In genomic region chr17:28177540-28178046, GRCm38 (mm10) we compare ENCODE assay signal across 8 mouse cellular contexts. TPM values are rescaled to one million over a fixed set of nuclear protein-coding genes. Genes with fewer than 3 reads are reported as not detected.
A peak's percentile ranks its signal among the peaks of the same experiment; 100 is the strongest.
DNase-seq lines count a peak whose midpoint lies in the region; ATAC-seq and TF ChIP-seq lines count a peak whose summit lies in the region.

No protein-coding gene starts in this region.

- in situ Hi-C loops in ES-E14 (cut with MboI; ENCODE audit: low sequenced_read_pairs in 2 of 2, unreplicated experiment in 2 of 2) = no loop called here

- no peaks in the 10 kb centered on the region for H3K27me3 ChIP-seq in forebrain, embryonic 10.5 days (ENCODE audit: poor library complexity, severe bottlenecking)
- no peaks in the 10 kb centered on the region for H3K27me3 ChIP-seq in midbrain, embryonic 11.5 days (ENCODE audit: control insufficient read depth, insufficient read depth, low read length)

- ATAC-seq in midbrain, embryonic 11.5 days (ENCODE audit: low FRiP score) = peak; percentile 82

- H3K9ac ChIP-seq in ES-E14 (ENCODE audit: insufficient read depth, low read depth, low read length, poor library complexity, severe bottlenecking) = peak overlapping the region; percentile 83
- H3K9ac ChIP-seq in midbrain, embryonic 11.5 days (ENCODE audit: low read length) = peak overlapping the region; percentile 95

- 13% methylated on average over 20 of the region's 22 CpGs for WGBS in forebrain, embryonic 10.5 days
- WGBS in midbrain, embryonic 11.5 days = 8% methylated on average over 22 of the region's 22 CpGs

- H3K4me3 ChIP-seq in ES-E14 (ENCODE audit: insufficient read depth in 1 of 2, low read depth in 1 of 2, low read length in 2 of 2, poor library complexity in 1 of 2, severe bottlenecking in 1 of 2) = peak overlapping the region; percentile 78 to 86
- peak overlapping the region; percentile 91 for H3K4me3 ChIP-seq in forebrain, embryonic 10.5 days
- H3K4me3 ChIP-seq in midbrain, embryonic 11.5 days (ENCODE audit: low read depth, low read length) = peak overlapping the region; percentile 81

- no peaks in the 10 kb centered on the region for H3K36me3 ChIP-seq in ES-E14 (ENCODE audit: control insufficient read depth, insufficient read depth, low read length, poor library complexity, severe bottlenecking)
- peaks cover 23% of the 10 kb centered on the region for H3K36me3 ChIP-seq in forebrain, embryonic 10.5 days (replicated peaks)
- H3K36me3 ChIP-seq in midbrain, embryonic 11.5 days (ENCODE audit: control insufficient read depth, insufficient read depth, low read length) = no peaks in the 10 kb centered on the region

- H3K9me3 ChIP-seq in ES-E14 (ENCODE audit: control insufficient read depth, insufficient read depth, low read depth, low read length) = no peaks in the 10 kb centered on the region
- no peaks in the 10 kb centered on the region for H3K9me3 ChIP-seq in forebrain, embryonic 10.5 days
- H3K9me3 ChIP-seq in midbrain, embryonic 11.5 days (ENCODE audit: control insufficient read depth, low read length) = no peaks in the 10 kb centered on the region

- peak overlapping the region; percentile 74 for H3K4me2 ChIP-seq in midbrain, embryonic 11.5 days

- intact Hi-C loops in gastrocnemius, postnatal 14 days (cut with DNase I; ENCODE audit: low total_unique reads) = no loop called here

- H3K4me1 ChIP-seq in ES-E14 (ENCODE audit: control insufficient read depth in 2 of 2, insufficient read depth in 2 of 2, low read length in 2 of 2, poor library complexity in 1 of 2) = peaks cover 10 to 40% of the 10 kb centered on the region in 2 experiments
- peaks cover 92% of the 10 kb centered on the region for H3K4me1 ChIP-seq in forebrain, embryonic 10.5 days
- peaks cover 23% of the 10 kb centered on the region for H3K4me1 ChIP-seq in midbrain, embryonic 11.5 days (ENCODE audit: control insufficient read depth, insufficient read depth, low read length)

- H3K27ac ChIP-seq in ES-E14 (ENCODE audit: insufficient read depth, low read depth, low read length, poor library complexity, severe bottlenecking) = peak overlapping the region; percentile 13
- H3K27ac ChIP-seq in forebrain, embryonic 10.5 days = peak overlapping the region; percentile 99
- peak overlapping the region; percentile 91 for H3K27ac ChIP-seq in midbrain, embryonic 11.5 days (ENCODE audit: low read depth, low read length)

- peak; percentile 69 for DNase-seq in gastrocnemius, postnatal 14 days
- DNase-seq in gastrocnemius, adult 8-10 months (ENCODE audit: low spot score in 2 of 2) = no peak
- peak; percentile 56 for DNase-seq in ES-E14 (ENCODE audit: low read depth, low spot score)
- peak; percentile 77 for DNase-seq in forebrain, embryonic 10.5 days (ENCODE audit: extremely low spot score, low spot score)
- DNase-seq in kidney, postnatal 36 days = peak; percentile 49 to 72
- no peak for DNase-seq in midbrain, embryonic 11.5 days (ENCODE audit: low spot score, missing footprints)
- DNase-seq in frontal cortex, adult 2 months (ENCODE audit: extremely low spot score in 1 of 2, low spot score in 1 of 2) = no peak
- DNase-seq in adrenal gland, postnatal 10 days = no peak

TF ChIP-seq in ES-E14, 5 proteins besides CTCF, POLR2A, EP300 and RAD21:
- TF ChIP-seq MAFK (IDR thresholded peaks at IDR 0.05; ENCODE audit: insufficient read depth, low read depth, low read length) = no peak
- TF ChIP-seq CHD2 (IDR thresholded peaks at IDR 0.05; ENCODE audit: low read depth, low read length) = no peak
- TF ChIP-seq ZC3H11A (IDR thresholded peaks at IDR 0.05; ENCODE audit: borderline replicate concordance, low read depth, low read length) = no peak
- no peak for TF ChIP-seq ZNF384 (IDR thresholded peaks at IDR 0.05; ENCODE audit: low read depth, low read length)
- TF ChIP-seq HCFC1 (IDR thresholded peaks at IDR 0.05; ENCODE audit: borderline replicate concordance, insufficient read depth, low read length) = no peak

RNA-seq across cellular contexts. Expression of gene Zfp523, which starts 0.7 kb away (rescaled TPM):
- 10 to 100 TPM; 14.4 to 16.2 TPM for total RNA-seq in gastrocnemius, postnatal 14 days (2021)
- total RNA-seq in gastrocnemius, adult 8-10 months (2022) = 10 to 100 TPM; 13.0 to 19.2 (median 16.7) TPM
- 11.4 and 16.8 TPM in 2 replicates for total RNA-seq in ES-E14 (2012; rRNA removed)
- 32.6 and 35.6 TPM in 2 replicates for polyA plus RNA-seq in forebrain, embryonic 10.5 days (2016; fragmentation: Nextera tagmentation; extraction: Ambion mirVana)
- 24.6 and 30.2 TPM in 2 replicates for polyA plus RNA-seq in midbrain, embryonic 11.5 days (2014; fragmentation: Nextera tagmentation; extraction: Ambion mirVana)
- 135 and 144 TPM in 2 replicates for polyA plus RNA-seq in frontal cortex, adult 2 months (2012; rRNA removed)
- 10 to 100 TPM; 31.3 to 39.3 TPM for total RNA-seq in adrenal gland, postnatal 10 days (2021)

RNA-seq across cellular contexts. Expression of gene Def6, which starts 30.0 kb away (rescaled TPM):
- total RNA-seq in gastrocnemius, postnatal 14 days (2021) = 1 to 10 TPM; 2.2 to 2.7 TPM
- total RNA-seq in gastrocnemius, adult 8-10 months (2022) = 1 to 10 TPM in 3 of 4 experiments, under 1 TPM in 1; 0.90 to 2.1 (median 1.2) TPM
- 17.6 and 20.8 TPM in 2 replicates for total RNA-seq in ES-E14 (2012; rRNA removed)
- 2.4 and 4.1 TPM in 2 replicates for polyA plus RNA-seq in forebrain, embryonic 10.5 days (2016; fragmentation: Nextera tagmentation; extraction: Ambion mirVana)
- 1.7 and 1.8 TPM in 2 replicates for polyA plus RNA-seq in midbrain, embryonic 11.5 days (2014; fragmentation: Nextera tagmentation; extraction: Ambion mirVana)
- polyA plus RNA-seq in frontal cortex, adult 2 months (2012; rRNA removed) = 5.6 and 5.9 TPM in 2 replicates
- 1 to 10 TPM; 4.7 to 6.7 TPM for total RNA-seq in adrenal gland, postnatal 10 days (2021)

RNA-seq across cellular contexts. Expression of gene Scube3, which starts 35.7 kb away (rescaled TPM):
- total RNA-seq in gastrocnemius, postnatal 14 days (2021) = under 1 TPM; 0.20 to 0.62 TPM
- total RNA-seq in gastrocnemius, adult 8-10 months (2022) = under 1 TPM; 0.05 to 0.46 (median 0.30) TPM
- total RNA-seq in ES-E14 (2012; rRNA removed) = 24.0 and 25.7 TPM in 2 replicates
- 11.5 and 13.9 TPM in 2 replicates for polyA plus RNA-seq in forebrain, embryonic 10.5 days (2016; fragmentation: Nextera tagmentation; extraction: Ambion mirVana)
- polyA plus RNA-seq in midbrain, embryonic 11.5 days (2014; fragmentation: Nextera tagmentation; extraction: Ambion mirVana) = 10.1 and 10.2 TPM in 2 replicates
- polyA plus RNA-seq in frontal cortex, adult 2 months (2012; rRNA removed) = 2.5 TPM in 2 replicates
- total RNA-seq in adrenal gland, postnatal 10 days (2021) = 10 to 100 TPM; 14.4 to 15.2 TPM

RNA-seq across cellular contexts. Expression of gene Ppard, which starts 54.9 kb away (rescaled TPM):
- 10 to 100 TPM; 29.2 to 29.5 TPM for total RNA-seq in gastrocnemius, postnatal 14 days (2021)
- total RNA-seq in gastrocnemius, adult 8-10 months (2022) = 10 to 100 TPM; 24.7 to 28.3 (median 26.1) TPM
- total RNA-seq in ES-E14 (2012; rRNA removed) = 6.7 and 10.7 TPM in 2 replicates
- 1.3 and 1.4 TPM in 2 replicates for polyA plus RNA-seq in forebrain, embryonic 10.5 days (2016; fragmentation: Nextera tagmentation; extraction: Ambion mirVana)
- polyA plus RNA-seq in midbrain, embryonic 11.5 days (2014; fragmentation: Nextera tagmentation; extraction: Ambion mirVana) = 1.7 and 1.8 TPM in 2 replicates
- polyA plus RNA-seq in frontal cortex, adult 2 months (2012; rRNA removed) = 21.2 and 22.9 TPM in 2 replicates
- 10 to 100 TPM; 29.8 to 30.2 TPM for total RNA-seq in adrenal gland, postnatal 10 days (2021)

Comparison
In these comparisons a context has a peak if more than half of its experiments do, and no peak if none do; other contexts are left out.
1. DNase-seq: peak in gastrocnemius, postnatal 14 days (single experiment), ES-E14 (single experiment), forebrain, embryonic 10.5 days (single experiment) and kidney, postnatal 36 days (2 of 2); none in gastrocnemius, adult 8-10 months (0 of 2), midbrain, embryonic 11.5 days (single experiment), frontal cortex, adult 2 months (0 of 2) and adrenal gland, postnatal 10 days (single experiment).
2. H3K27ac ChIP-seq: peak in every context shown above with its lines; median percentile 99 in forebrain, embryonic 10.5 days; 91 in midbrain, embryonic 11.5 days; 13 in ES-E14.
3. RNA of gene Scube3, which starts 35.7 kb away (total RNA-seq): 24.0 to 25.7 TPM in ES-E14 and 14.4 to 15.2 TPM in adrenal gland, postnatal 10 days; 0.20 to 0.62 TPM in gastrocnemius, postnatal 14 days and 0.05 to 0.46 TPM in gastrocnemius, adult 8-10 months; every median in the first group is over 4 times any median in the second.
4. Peak in every context shown above with its lines, with median percentiles within 50 percentile points of each other: H3K4me3 ChIP-seq.